Mouse (Mus musculus) lung, embryonic 16.5 days (tissue): ENCODE results near the gene Col4a3bp. TPM values are rescaled to one million over a fixed set of nuclear protein-coding genes. Genes with fewer than 3 reads are reported as not detected.

Source experiments
- ATAC-seq: fragments of 200-750 bp; cut with Nextera tagmentation; 2 replicates; pipeline ENCODE4 v1.8.0; 2017; ENCODE audit warnings: low read depth, mild to moderate bottlenecking, moderate library complexity
- H3K27ac ChIP-seq: fragments of 300-500 bp; sonication (generic); 2 replicates; pipeline ENCODE4 v1.5.1; 2014; ENCODE audit warnings: mild to moderate bottlenecking, control low read depth, low read length
- H3K27me3 ChIP-seq: fragments of 300-500 bp; sonication (generic); 2 replicates; pipeline ENCODE4 v1.6.1; 2014; ENCODE audit warnings: low read depth, low read length, mixed read lengths; ENCODE audit not compliant: control insufficient read depth, insufficient read depth
- H3K36me3 ChIP-seq: fragments of 300-500 bp; sonication (generic); 2 replicates; pipeline ENCODE4 v1.6.1; 2014; ENCODE audit warnings: low read length; ENCODE audit not compliant: control insufficient read depth, insufficient read depth
- H3K4me1 ChIP-seq: fragments of 300-500 bp; sonication (generic); replicated peaks from 2 replicates; pipeline ENCODE4 v1.6.1; 2014; ENCODE audit warnings: low read length, mixed read lengths; ENCODE audit not compliant: control insufficient read depth, insufficient read depth
- H3K4me2 ChIP-seq: fragments of 300-500 bp; sonication (generic); 2 replicates; pipeline ENCODE4 v1.6.1; 2014; ENCODE audit warnings: low read depth, low read length, control low read depth
- H3K4me3 ChIP-seq: fragments of 300-500 bp; sonication (generic); 2 replicates; pipeline ENCODE4 v1.5.1; 2014; ENCODE audit warnings: mild to moderate bottlenecking, low read length, control low read depth
- H3K9ac ChIP-seq: fragments of 300-500 bp; sonication (generic); 2 replicates; pipeline ENCODE4 v1.6.1; 2014; ENCODE audit warnings: low read length, control low read depth
- H3K9me3 ChIP-seq: fragments of 300-500 bp; sonication (generic); 2 replicates; pipeline ENCODE4 v1.6.1; 2016; ENCODE audit warnings: low read length; ENCODE audit not compliant: control insufficient read depth
- WGBS: fragments of 180-500 bp; shearing (Covaris S2); extraction: QIAGEN DNeasy Blood & Tissue Kit; methylation state at CpG from one replicate; pipeline ENCODE4 v1.1.7; 2014; 5-methylcytosine and 5-hydroxymethylcytosine counted together
- polyA plus RNA-seq: library from polyadenylated mRNA; unstranded; fragments of >200 nt; fragmentation: Nextera tagmentation; extraction: Ambion mirVana; gene quantifications from 2 replicates; pipeline ENCODE4 v1.2.1, GENCODE M21; 2015

Gene Col4a3bp
- polyA plus RNA-seq, 1 experiment from 2014 or later: 9.2 TPM

DNA sequence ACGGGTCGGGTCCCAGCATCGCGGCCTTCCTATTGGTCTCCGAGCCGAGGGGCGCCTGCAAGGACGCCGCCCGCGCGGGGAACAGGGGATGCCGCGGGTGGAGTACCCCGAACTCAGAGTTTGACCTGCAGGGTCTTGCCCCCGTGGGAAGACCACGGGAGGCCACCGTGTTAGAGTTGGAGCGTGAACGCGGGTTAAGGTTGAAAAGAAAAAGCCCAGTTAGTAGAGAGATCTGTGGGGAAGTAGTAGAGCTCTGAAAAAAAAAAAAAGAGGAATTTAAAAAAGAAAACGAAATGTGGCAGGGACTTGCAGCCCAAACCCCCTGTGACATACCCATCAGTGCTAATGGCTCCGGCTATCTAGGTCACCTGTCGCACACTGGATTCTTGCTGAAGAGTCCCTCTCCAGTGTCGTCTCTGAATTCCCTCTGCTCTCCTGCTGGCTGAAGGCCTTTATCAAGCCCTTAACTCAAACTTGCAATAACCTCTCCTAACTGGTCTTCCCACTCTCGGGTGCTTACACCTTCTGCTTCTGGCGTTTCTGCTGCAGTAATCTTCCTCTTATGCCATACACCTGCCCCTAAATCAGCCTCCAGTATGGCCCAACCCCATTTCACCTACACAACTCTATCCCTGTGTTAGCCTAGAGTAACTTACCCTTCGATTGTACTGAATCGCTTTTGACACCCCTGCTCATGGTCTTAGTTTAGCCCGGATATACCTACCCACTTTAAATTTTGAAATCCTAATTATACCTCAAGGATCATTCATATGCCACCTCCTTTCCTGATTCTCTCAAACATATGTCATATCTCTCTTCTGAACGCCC is 128.9 kb downstream of the Col4a3bp start:
- 11% methylated on average over 31 of the region's 31 CpGs for WGBS
- no peaks in the 10 kb centered on the region for H3K27me3 ChIP-seq
- peak overlapping the region; percentile 62 for H3K9ac ChIP-seq
- no peaks in the 10 kb centered on the region for H3K36me3 ChIP-seq
- peak overlapping the region; percentile 55; the same call in 1 of the 2 replicates for H3K27ac ChIP-seq
- H3K4me1 ChIP-seq: peaks cover 19% of the 10 kb centered on the region
- no peaks in the 10 kb centered on the region for H3K9me3 ChIP-seq
- no peak for ATAC-seq
- H3K4me2 ChIP-seq: peak overlapping the region; percentile 87
- H3K4me3 ChIP-seq: peak overlapping the region; percentile 95

DNA sequence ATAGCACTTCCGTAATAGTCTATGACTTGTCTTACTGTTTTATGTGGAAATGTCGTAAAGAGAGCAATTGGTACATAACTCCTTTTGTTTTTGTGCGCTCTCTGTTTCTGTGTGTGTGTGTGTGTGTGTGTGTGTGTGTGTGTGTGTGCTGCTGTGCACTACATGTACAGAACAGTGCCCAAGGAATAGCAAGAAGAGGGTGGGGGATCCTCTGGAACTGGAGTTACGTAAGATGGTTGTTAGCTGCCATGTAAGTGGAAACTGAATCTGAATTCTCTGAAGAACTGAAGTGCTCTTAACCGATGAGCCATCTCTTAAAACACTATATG is 129.5 kb downstream of the Col4a3bp start:
- Histone ChIP-seq H3K27ac (no peak overlapping the region), H3K27me3 (no peaks in the 10 kb centered on the region), H3K4me1 (peaks cover 19% of the 10 kb centered on the region), H3K9ac (no peak overlapping the region), H3K4me3 (no peak overlapping the region), H3K36me3 (no peaks in the 10 kb centered on the region), H3K4me2 (no peak overlapping the region), H3K9me3 (no peaks in the 10 kb centered on the region)
- ATAC-seq: no peak
- WGBS: 82% methylated on average over 5 of the region's 5 CpGs

DNA sequence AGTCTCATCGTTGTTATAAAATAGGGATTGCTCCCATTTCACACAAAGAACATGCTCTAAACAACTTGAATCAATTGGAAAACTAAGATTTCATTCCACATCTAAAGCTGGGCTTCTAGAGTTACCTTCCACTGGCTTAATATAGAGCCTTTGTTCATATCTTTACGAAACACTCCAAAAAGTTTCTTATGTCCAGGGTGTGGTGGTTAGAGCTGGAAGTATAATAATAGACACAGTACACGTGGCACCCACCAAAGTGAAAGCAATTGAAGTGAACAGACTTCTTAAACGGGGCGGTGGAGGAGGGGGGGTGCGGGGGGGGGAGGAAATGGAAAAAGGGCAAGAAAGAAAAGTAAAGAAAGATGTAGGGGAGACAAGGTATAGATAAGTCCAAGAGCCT is 129.9 kb downstream of the Col4a3bp start:
- H3K27ac ChIP-seq: no peak overlapping the region
- 61% methylated on average over 6 of the region's 6 CpGs for WGBS
- no peak for ATAC-seq
- no peaks in the 10 kb centered on the region for H3K36me3 ChIP-seq
- H3K4me3 ChIP-seq: no peak overlapping the region
- H3K4me2 ChIP-seq: no peak overlapping the region
- H3K9ac ChIP-seq: no peak overlapping the region
- peaks cover 19% of the 10 kb centered on the region for H3K4me1 ChIP-seq
- H3K27me3 ChIP-seq: no peaks in the 10 kb centered on the region
- no peaks in the 10 kb centered on the region for H3K9me3 ChIP-seq

DNA sequence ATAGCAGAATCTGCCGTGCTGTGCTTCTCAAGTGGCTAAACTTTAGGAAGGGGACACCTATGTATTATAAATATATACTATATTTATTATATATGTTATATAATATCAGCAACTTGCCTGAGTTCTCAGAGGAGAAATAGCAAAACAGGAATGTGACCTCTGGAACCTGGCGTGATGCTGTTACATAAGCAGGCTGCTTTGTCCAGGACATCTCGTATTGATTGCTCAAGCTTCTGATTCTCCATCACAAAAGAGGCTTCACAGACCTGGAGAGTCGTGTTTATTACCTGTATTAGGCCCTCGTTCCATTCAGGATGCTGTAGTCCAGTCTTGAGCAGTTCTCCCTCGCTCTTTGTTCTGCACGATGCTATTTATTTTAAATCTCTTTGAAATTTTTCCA is 131.4 kb downstream of the Col4a3bp start:
- no peak for ATAC-seq
- H3K4me2 ChIP-seq: no peak overlapping the region
- 78% methylated on average over 7 of the region's 7 CpGs for WGBS
- no peak overlapping the region for H3K4me3 ChIP-seq
- peaks cover 13% of the 10 kb centered on the region for H3K4me1 ChIP-seq
- H3K27me3 ChIP-seq: no peaks in the 10 kb centered on the region
- no peaks in the 10 kb centered on the region for H3K9me3 ChIP-seq
- no peaks in the 10 kb centered on the region for H3K36me3 ChIP-seq
- H3K27ac ChIP-seq: no peak overlapping the region
- no peak overlapping the region for H3K9ac ChIP-seq

DNA sequence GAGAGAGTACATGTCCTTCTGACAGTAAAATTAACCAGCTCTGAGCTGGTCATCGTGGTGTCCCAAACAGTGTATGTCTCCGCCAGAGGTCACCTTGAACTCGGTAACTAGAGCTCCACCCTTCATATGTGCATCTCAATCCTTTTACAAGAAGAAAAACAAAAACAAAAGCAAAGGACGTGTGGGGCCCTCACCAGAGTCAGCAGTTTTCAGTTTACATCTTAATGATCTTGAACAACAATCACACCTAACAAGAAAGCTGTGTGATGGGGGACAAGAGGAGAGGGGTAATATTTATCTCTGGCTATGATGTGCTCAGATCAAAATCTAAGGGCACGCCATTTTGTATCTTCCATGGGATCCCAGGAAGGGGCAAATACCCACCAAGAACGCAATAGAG is 133.3 kb downstream of the Col4a3bp start:
- Histone ChIP-seq H3K9ac (no peak overlapping the region), H3K27ac (no peak overlapping the region), H3K27me3 (no peaks in the 10 kb centered on the region), H3K9me3 (no peaks in the 10 kb centered on the region), H3K4me1 (peaks cover 6% of the 10 kb centered on the region), H3K36me3 (no peaks in the 10 kb centered on the region), H3K4me2 (no peak overlapping the region), H3K4me3 (no peak overlapping the region)
- no peak for ATAC-seq
- WGBS: 78% methylated on average over 6 of the region's 6 CpGs

DNA sequence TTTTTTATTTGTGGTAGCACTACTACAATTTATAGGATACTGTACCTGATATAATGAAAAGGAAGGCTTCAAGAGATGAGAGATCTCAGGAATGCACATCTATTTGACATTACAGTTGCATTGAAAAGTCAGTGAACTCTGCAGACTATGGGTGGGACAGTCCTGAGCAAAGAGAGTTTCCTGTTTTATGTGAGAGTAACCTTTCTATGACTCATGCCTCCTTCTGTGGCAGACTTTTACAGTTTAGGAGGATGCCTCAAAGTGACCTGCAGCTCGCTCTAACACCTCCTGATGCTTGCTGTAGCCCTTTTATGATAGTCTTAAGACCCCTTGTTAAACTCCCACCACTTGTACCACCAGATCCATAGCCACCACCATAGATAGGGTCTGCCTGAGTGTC is 134.7 kb downstream of the Col4a3bp start:
- Histone ChIP-seq H3K9ac (no peak overlapping the region), H3K27me3 (no peaks in the 10 kb centered on the region), H3K9me3 (no peaks in the 10 kb centered on the region), H3K27ac (no peak overlapping the region), H3K4me2 (no peak overlapping the region), H3K4me1 (no peaks in the 10 kb centered on the region), H3K4me3 (no peak overlapping the region), H3K36me3 (no peaks in the 10 kb centered on the region)
- no peak for ATAC-seq
- 68% methylated on average over 1 of the region's 1 CpGs for WGBS

DNA sequence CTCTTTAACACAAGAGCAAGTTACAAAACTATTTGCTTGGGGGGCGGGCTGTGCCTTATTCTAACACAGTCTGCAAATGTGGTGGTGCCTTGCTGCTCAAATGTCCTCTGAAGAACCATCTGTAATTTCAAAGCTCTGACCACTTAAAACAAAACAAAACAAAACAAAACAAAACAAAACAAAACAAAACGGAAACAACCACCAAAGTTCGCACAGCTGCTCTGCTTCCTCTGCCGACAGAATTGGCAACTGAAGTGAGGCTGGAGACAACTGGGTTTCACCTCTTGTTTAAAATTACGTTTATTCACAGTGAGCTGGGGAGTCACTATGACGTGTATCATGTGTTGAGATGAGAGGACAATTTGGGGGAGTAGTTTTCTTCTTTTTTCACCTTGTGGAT is 136.2 kb downstream of the Col4a3bp start:
- WGBS: 64% methylated on average over 6 of the region's 6 CpGs
- ATAC-seq: no peak
- H3K36me3 ChIP-seq: no peaks in the 10 kb centered on the region
- no peak overlapping the region for H3K9ac ChIP-seq
- no peak overlapping the region for H3K27ac ChIP-seq
- H3K27me3 ChIP-seq: no peaks in the 10 kb centered on the region
- H3K4me2 ChIP-seq: no peak overlapping the region
- no peaks in the 10 kb centered on the region for H3K9me3 ChIP-seq
- no peak overlapping the region for H3K4me3 ChIP-seq
- H3K4me1 ChIP-seq: no peaks in the 10 kb centered on the region

DNA sequence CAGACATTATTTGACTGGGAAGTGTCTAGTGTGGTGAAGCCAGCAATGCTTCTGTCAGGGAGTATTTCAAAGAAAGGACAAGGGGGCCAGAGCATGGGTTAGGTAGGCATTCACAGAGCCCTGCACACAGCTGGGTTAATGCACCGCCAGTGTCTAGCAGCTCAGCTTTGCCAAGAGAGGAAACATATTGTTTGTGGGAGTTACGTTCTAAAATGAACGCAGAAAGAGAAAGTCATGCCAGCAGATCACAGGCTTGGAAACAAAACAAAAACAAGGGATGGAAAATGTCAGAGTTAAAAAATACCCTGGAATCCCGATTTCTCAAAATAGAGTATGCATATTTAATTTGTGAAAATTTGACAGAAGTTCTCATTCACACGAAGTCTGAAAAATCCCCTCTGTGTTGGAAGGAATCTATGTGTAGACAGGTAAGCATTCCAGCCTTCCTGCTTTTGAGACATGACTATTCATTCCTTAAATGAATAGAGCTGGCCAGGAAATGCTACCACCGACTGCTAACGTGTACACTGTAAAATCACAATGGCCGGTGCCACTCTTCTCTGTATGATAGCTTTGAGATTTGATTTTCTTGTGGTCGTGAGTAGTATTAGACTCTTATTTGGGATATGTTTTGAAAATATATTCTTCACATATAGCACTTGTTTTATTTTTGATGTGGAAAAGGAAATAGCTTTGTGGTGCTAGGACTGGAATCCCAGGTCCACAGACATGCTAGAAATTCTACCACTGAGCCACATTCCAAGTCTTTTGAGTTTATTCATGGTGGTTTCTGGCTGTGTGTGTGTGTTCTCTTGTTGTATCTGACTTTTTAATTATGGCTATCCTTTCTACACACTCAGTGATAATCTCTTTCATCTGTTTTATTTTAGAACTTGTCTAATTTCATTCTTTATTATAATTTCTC is 138.0 kb downstream of the Col4a3bp start:
- H3K36me3 ChIP-seq: no peaks in the 10 kb centered on the region
- no peaks in the 10 kb centered on the region for H3K27me3 ChIP-seq
- H3K4me1 ChIP-seq: no peaks in the 10 kb centered on the region
- H3K27ac ChIP-seq: no peak overlapping the region
- ATAC-seq: 0 out of 2 replicates have a peak, but pooled peaks have one; percentile 34
- no peak overlapping the region for H3K9ac ChIP-seq
- 57% methylated on average over 9 of the region's 9 CpGs for WGBS
- no peak overlapping the region for H3K4me2 ChIP-seq
- H3K4me3 ChIP-seq: no peak overlapping the region
- H3K9me3 ChIP-seq: no peaks in the 10 kb centered on the region

DNA sequence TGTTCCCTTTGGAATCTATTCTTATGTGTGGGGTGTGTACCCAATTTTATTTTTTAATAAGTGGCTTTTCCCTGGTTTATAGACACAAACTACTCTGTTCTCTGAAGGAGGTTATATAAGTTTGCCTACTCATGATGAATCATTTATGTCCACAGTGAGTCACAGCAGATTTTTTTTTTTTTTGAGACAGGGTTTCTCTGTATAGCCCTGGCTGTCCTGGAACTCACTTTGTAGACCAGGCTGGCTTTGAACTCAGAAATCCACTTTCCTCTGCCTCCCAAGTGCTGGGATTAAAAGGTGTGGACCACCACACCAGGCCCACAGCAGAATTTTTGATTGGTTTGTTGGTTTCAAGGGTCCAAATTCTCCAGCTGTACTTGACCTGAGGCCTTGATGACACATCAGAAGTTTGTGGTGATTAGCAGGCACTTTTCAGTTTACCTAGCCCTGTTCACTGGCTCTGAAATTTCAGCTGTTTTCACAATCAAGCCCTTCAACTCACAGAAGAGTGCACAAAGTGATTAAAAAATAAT is 138.7 kb downstream of the Col4a3bp start:
- Histone ChIP-seq H3K27ac (no peak overlapping the region), H3K36me3 (no peaks in the 10 kb centered on the region), H3K9ac (no peak overlapping the region), H3K9me3 (no peaks in the 10 kb centered on the region), H3K27me3 (no peaks in the 10 kb centered on the region), H3K4me1 (no peaks in the 10 kb centered on the region), H3K4me2 (no peak overlapping the region), H3K4me3 (no peak overlapping the region)
- no peak for ATAC-seq
